In genomic region chr3:108591530-108592522, GRCm38 (mm10) we compare ENCODE assay signal across 7 mouse cellular contexts. TPM values are rescaled to one million over a fixed set of nuclear protein-coding genes. Genes with fewer than 3 reads are reported as not detected.
A peak's percentile ranks its signal among the peaks of the same experiment; 100 is the strongest.
DNase-seq lines count a peak whose midpoint lies in the region; ATAC-seq and TF ChIP-seq lines count a peak whose summit lies in the region.

No protein-coding gene starts in this region.

- DNase-seq in lung, postnatal 4 days, result no peak
- DNase-seq in forebrain, postnatal 0 days, result peak; percentile 63
- DNase-seq in lung, postnatal 36 days, result peak; percentile 12
- DNase-seq in stomach, postnatal 0 days (ENCODE audit: low spot score), result no peak
- DNase-seq in right cerebral cortex, postnatal 36 days (ENCODE audit: low spot score in 2 of 2), result no peak

- TF ChIP-seq EP300 in stomach, postnatal 0 days (optimal IDR thresholded peaks at IDR 0.05), result no peak

- H3K27me3 ChIP-seq in lung, embryonic 16.5 days (ENCODE audit: control insufficient read depth, insufficient read depth, low read depth, low read length), result no peaks in the 10 kb centered on the region
- no peaks in the 10 kb centered on the region for H3K27me3 ChIP-seq in forebrain, postnatal 0 days (ENCODE audit: insufficient read depth, low read length)
- H3K27me3 ChIP-seq in stomach, postnatal 0 days (ENCODE audit: control insufficient read depth, insufficient read depth, low read length), result no peaks in the 10 kb centered on the region

- WGBS in lung, embryonic 16.5 days, result under 1% methylated on average over 60 of the region's 61 CpGs
- WGBS in forebrain, postnatal 0 days, result 2% methylated on average over 59 of the region's 61 CpGs
- WGBS in stomach, postnatal 0 days, result under 1% methylated on average over 59 of the region's 61 CpGs

- peak; percentile 32; the same call in 1 of the 2 replicates for ATAC-seq in lung, embryonic 16.5 days (ENCODE audit: low read depth)
- ATAC-seq in common myeloid progenitor, adult 5-6 weeks (replicated peaks; ENCODE audit: low read depth, poor library complexity, severe bottlenecking), result peak; percentile 15
- ATAC-seq in forebrain, postnatal 0 days, result peak; percentile 74
- ATAC-seq in stomach, postnatal 0 days (ENCODE audit: low FRiP score, low TSS enrichment), result peak; percentile 83; the same call in 1 of the 2 replicates

- peak overlapping the region; percentile 77 for H3K9ac ChIP-seq in lung, embryonic 16.5 days (ENCODE audit: low read length)
- H3K9ac ChIP-seq in forebrain, postnatal 0 days, result peak overlapping the region; percentile 85
- peak overlapping the region; percentile 72 for H3K9ac ChIP-seq in stomach, postnatal 0 days (ENCODE audit: low read length)

- H3K27ac ChIP-seq in lung, embryonic 16.5 days (ENCODE audit: low read length), result peak overlapping the region; percentile 82
- H3K27ac ChIP-seq in forebrain, postnatal 0 days (ENCODE audit: low read depth, low read length), result peak overlapping the region; percentile 95
- peak overlapping the region; percentile 78 for H3K27ac ChIP-seq in stomach, postnatal 0 days (replicated peaks)

- no peaks in the 10 kb centered on the region for H3K36me3 ChIP-seq in lung, embryonic 16.5 days (ENCODE audit: control insufficient read depth, insufficient read depth, low read length)
- no peaks in the 10 kb centered on the region for H3K36me3 ChIP-seq in forebrain, postnatal 0 days (ENCODE audit: insufficient read depth)
- H3K36me3 ChIP-seq in stomach, postnatal 0 days (ENCODE audit: control insufficient read depth, insufficient read depth, low read length), result no peaks in the 10 kb centered on the region

- no peaks in the 10 kb centered on the region; the same call in 1 of the 2 replicates for H3K4me1 ChIP-seq in lung, embryonic 16.5 days (replicated peaks; ENCODE audit: control insufficient read depth, insufficient read depth, low read length)
- 0 out of 2 replicates have a peak, but pooled peaks cover 7% of the 10 kb centered on the region for H3K4me1 ChIP-seq in forebrain, postnatal 0 days (ENCODE audit: insufficient read depth)
- no peaks in the 10 kb centered on the region; the same call in 1 of the 2 replicates for H3K4me1 ChIP-seq in stomach, postnatal 0 days (replicated peaks; ENCODE audit: control insufficient read depth, insufficient read depth)

- no peaks in the 10 kb centered on the region for H3K9me3 ChIP-seq in lung, embryonic 16.5 days (ENCODE audit: control insufficient read depth, low read length)
- no peaks in the 10 kb centered on the region for H3K9me3 ChIP-seq in forebrain, postnatal 0 days (ENCODE audit: low read length)
- H3K9me3 ChIP-seq in stomach, postnatal 0 days (ENCODE audit: control insufficient read depth, low read length), result no peaks in the 10 kb centered on the region

- H3K4me3 ChIP-seq in lung, embryonic 16.5 days (ENCODE audit: low read length), result peak overlapping the region; percentile 98
- H3K4me3 ChIP-seq in forebrain, postnatal 0 days (ENCODE audit: low read depth, low read length), result peak overlapping the region; percentile 94
- peak overlapping the region; percentile 93 for H3K4me3 ChIP-seq in stomach, postnatal 0 days (ENCODE audit: low read depth, low read length)

- TF ChIP-seq CTCF in forebrain, postnatal 0 days (IDR thresholded peaks at IDR 0.05; ENCODE audit: low read depth), result no peak; the same call in 1 of the 2 replicates
- TF ChIP-seq CTCF in stomach, postnatal 0 days (IDR thresholded peaks at IDR 0.05; ENCODE audit: low read depth), result no peak

- peak overlapping the region; percentile 97 for H3K4me2 ChIP-seq in lung, embryonic 16.5 days (ENCODE audit: low read depth, low read length)
- H3K4me2 ChIP-seq in forebrain, postnatal 0 days (ENCODE audit: low read depth), result peak overlapping the region; percentile 71
- peak overlapping the region; percentile 100 for H3K4me2 ChIP-seq in stomach, postnatal 0 days (replicated peaks; ENCODE audit: low read depth)

RNA-seq across cellular contexts. Expression of gene Wdr47, which starts 0.7 kb away (rescaled TPM):
- polyA plus RNA-seq in lung, embryonic 16.5 days (2015; fragmentation: Nextera tagmentation; extraction: Ambion mirVana), result 10.9 and 12.5 TPM in 2 replicates
- 5.0 and 10.3 TPM in 2 replicates for total RNA-seq in common myeloid progenitor, adult 5-6 weeks (2017)
- 107 and 110 TPM in 2 replicates for total RNA-seq in forebrain, postnatal 0 days (2014; rRNA removed)
- polyA plus RNA-seq in forebrain, postnatal 0 days (2015; fragmentation: Nextera tagmentation; extraction: Ambion mirVana), result 72.4 and 90.1 TPM in 2 replicates
- 5.3 and 5.7 TPM in 2 replicates for polyA plus RNA-seq in stomach, postnatal 0 days (2015; fragmentation: Nextera tagmentation; extraction: Ambion mirVana)

RNA-seq across cellular contexts. Expression of gene Taf13, which starts 20.3 kb away (rescaled TPM):
- 45.5 and 46.0 TPM in 2 replicates for polyA plus RNA-seq in lung, embryonic 16.5 days (2015; fragmentation: Nextera tagmentation; extraction: Ambion mirVana)
- total RNA-seq in common myeloid progenitor, adult 5-6 weeks (2017), result 19.2 and 19.5 TPM in 2 replicates
- 10.8 and 13.8 TPM in 2 replicates for total RNA-seq in forebrain, postnatal 0 days (2014; rRNA removed)
- 41.0 and 46.4 TPM in 2 replicates for polyA plus RNA-seq in forebrain, postnatal 0 days (2015; fragmentation: Nextera tagmentation; extraction: Ambion mirVana)
- 40.0 and 42.2 TPM in 2 replicates for polyA plus RNA-seq in stomach, postnatal 0 days (2015; fragmentation: Nextera tagmentation; extraction: Ambion mirVana)

RNA-seq across cellular contexts. Expression of gene Tmem167b, which starts 29.6 kb away (rescaled TPM):
- 45.1 and 46.4 TPM in 2 replicates for polyA plus RNA-seq in lung, embryonic 16.5 days (2015; fragmentation: Nextera tagmentation; extraction: Ambion mirVana)
- 29.2 and 33.6 TPM in 2 replicates for total RNA-seq in common myeloid progenitor, adult 5-6 weeks (2017)
- 59.6 and 70.2 TPM in 2 replicates for total RNA-seq in forebrain, postnatal 0 days (2014; rRNA removed)
- 42.5 and 50.0 TPM in 2 replicates for polyA plus RNA-seq in forebrain, postnatal 0 days (2015; fragmentation: Nextera tagmentation; extraction: Ambion mirVana)
- 29.9 and 33.0 TPM in 2 replicates for polyA plus RNA-seq in stomach, postnatal 0 days (2015; fragmentation: Nextera tagmentation; extraction: Ambion mirVana)

RNA-seq across cellular contexts. Expression of gene 5330417C22Rik, which starts 55.5 kb away (rescaled TPM):
- polyA plus RNA-seq in lung, embryonic 16.5 days (2015; fragmentation: Nextera tagmentation; extraction: Ambion mirVana), result 19.6 and 22.3 TPM in 2 replicates
- 0.32 and 3.4 TPM in 2 replicates for total RNA-seq in common myeloid progenitor, adult 5-6 weeks (2017)
- 9.2 and 11.5 TPM in 2 replicates for total RNA-seq in forebrain, postnatal 0 days (2014; rRNA removed)
- polyA plus RNA-seq in forebrain, postnatal 0 days (2015; fragmentation: Nextera tagmentation; extraction: Ambion mirVana), result 16.6 and 17.5 TPM in 2 replicates
- polyA plus RNA-seq in stomach, postnatal 0 days (2015; fragmentation: Nextera tagmentation; extraction: Ambion mirVana), result 30.8 and 32.0 TPM in 2 replicates

RNA-seq across cellular contexts. Expression of gene 1700013F07Rik, which starts 57.9 kb away (rescaled TPM):
- polyA plus RNA-seq in lung, embryonic 16.5 days (2015; fragmentation: Nextera tagmentation; extraction: Ambion mirVana), result 3.1 and 5.0 TPM in 2 replicates
- not detected in 2 replicates for total RNA-seq in common myeloid progenitor, adult 5-6 weeks (2017)
- 0.85 and 1.8 TPM in 2 replicates for total RNA-seq in forebrain, postnatal 0 days (2014; rRNA removed)
- 3.0 and 4.5 TPM in 2 replicates for polyA plus RNA-seq in forebrain, postnatal 0 days (2015; fragmentation: Nextera tagmentation; extraction: Ambion mirVana)
- polyA plus RNA-seq in stomach, postnatal 0 days (2015; fragmentation: Nextera tagmentation; extraction: Ambion mirVana), result 0.34 TPM in 1 of 2 replicates, not detected in the other

Comparison
In these comparisons a context has a peak if more than half of its experiments do, and no peak if none do; other contexts are left out.
1. DNase-seq: peak in forebrain, postnatal 0 days (single experiment) and lung, postnatal 36 days (single experiment); none in lung, postnatal 4 days (0 of 2), stomach, postnatal 0 days (single experiment) and right cerebral cortex, postnatal 36 days (0 of 2).
2. ATAC-seq: peak in every context shown above with its lines; median percentile 83 in stomach, postnatal 0 days; 74 in forebrain, postnatal 0 days; 32 in lung, embryonic 16.5 days; 15 in common myeloid progenitor, adult 5-6 weeks.
3. Peak in every context shown above with its lines, with median percentiles within 50 percentile points of each other: H3K27ac ChIP-seq, H3K4me2 ChIP-seq, H3K4me3 ChIP-seq and H3K9ac ChIP-seq.